In genomic region chr9:40799837-40800501, GRCm38 (mm10) we compare ENCODE assay signal across 8 mouse cellular contexts. TPM values are rescaled to one million over a fixed set of nuclear protein-coding genes. Genes with fewer than 3 reads are reported as not detected.
DNase-seq lines count a peak whose midpoint lies in the region; ATAC-seq and TF ChIP-seq lines count a peak whose summit lies in the region.

No protein-coding gene starts in this region.

- H3K4me2 ChIP-seq in hindbrain, embryonic 13.5 days = peak overlapping the region; percentile 71

- H3K27me3 ChIP-seq in hindbrain, embryonic 13.5 days = no peaks in the 10 kb centered on the region

- no peaks in the 10 kb centered on the region for H3K9me3 ChIP-seq in hindbrain, embryonic 13.5 days

- peaks cover 31% of the 10 kb centered on the region for H3K4me1 ChIP-seq in hindbrain, embryonic 13.5 days (replicated peaks)

- H3K9ac ChIP-seq in hindbrain, embryonic 13.5 days = peak overlapping the region; percentile 86

- intact Hi-C loops in left cerebral cortex, adult 2 months (cut with DNase I) = loop anchor here (2.0 kb wide), 2 partner anchors 35 to 43 kb away; no protein-coding TSS in a partner anchor

- under 1% methylated on average over 30 of the region's 30 CpGs for WGBS in hindbrain, embryonic 13.5 days

- peak overlapping the region; percentile 97 for H3K4me3 ChIP-seq in hindbrain, embryonic 13.5 days
- peak overlapping the region; percentile 74 for H3K4me3 ChIP-seq in left cerebral cortex, adult 2 months

- peak; percentile 30 for ATAC-seq in hindbrain, embryonic 13.5 days (ENCODE audit: low FRiP score)
- peak; percentile 43 for ATAC-seq in megakaryocyte, adult 5-6 weeks (ENCODE audit: poor library complexity, severe bottlenecking)

- peak overlapping the region; percentile 99 for H3K27ac ChIP-seq in hindbrain, embryonic 13.5 days
- H3K27ac ChIP-seq in left cerebral cortex, adult 2 months = peak overlapping the region; percentile 98

- peaks cover 20% of the 10 kb centered on the region for H3K36me3 ChIP-seq in hindbrain, embryonic 13.5 days

- peak; percentile 90 for DNase-seq in NIH3T3 (ENCODE audit: low read depth)
- DNase-seq in cerebellum, adult 9-11 months = peak; percentile 86
- peak; percentile 62 to 64 for DNase-seq in frontal cortex, postnatal 14 days (ENCODE audit: low spot score in 2 of 2)
- peak; percentile 58 to 66 for DNase-seq in left cerebral cortex, adult 2 months (ENCODE audit: extremely low spot score in 1 of 2, low spot score in 2 of 2)
- DNase-seq in right cerebral cortex, adult 18-20 months = peak; percentile 70
- peak; percentile 66 for DNase-seq in urinary bladder, adult 2 months (ENCODE audit: low spot score)

- TF ChIP-seq CTCF in left cerebral cortex, adult 2 months (IDR thresholded peaks at IDR 0.05) = no peak

RNA-seq across cellular contexts. Expression of gene Hspa8, which starts 0.8 kb away (rescaled TPM):
- polyA plus RNA-seq in hindbrain, embryonic 13.5 days (2015; fragmentation: Nextera tagmentation; extraction: Ambion mirVana) = 2,762 and 2,865 TPM in 2 replicates
- total RNA-seq in left cerebral cortex, adult 2 months (2021) = 1,000 to 10,000 TPM; 2,321 to 2,378 TPM
- total RNA-seq in megakaryocyte, adult 5-6 weeks (2015) = 2,454 and 2,467 TPM in 2 replicates
- 3,359 and 3,514 TPM in 2 replicates for total RNA-seq in megakaryocyte, adult 5-6 weeks (2017)
- polyA plus RNA-seq in urinary bladder, adult 2 months (2012; rRNA removed) = 1,107 and 1,301 TPM in 2 replicates

Comparison
In these comparisons a context has a peak if more than half of its experiments do, and no peak if none do; other contexts are left out.
1. Peak in every context shown above with its lines: DNase-seq, ATAC-seq, H3K4me3 ChIP-seq and H3K27ac ChIP-seq.